Mouse (Mus musculus): ENCODE measurements around the gene Tdp1.
A peak's percentile ranks its signal among the peaks of the same experiment; 100 is the strongest.
"Not testable (repeated sequence)": the region's sequence is repeated elsewhere in the genome, so short reads cannot be mapped to it uniquely, and the experiment has no call there.

Gene Tdp1

DNA sequence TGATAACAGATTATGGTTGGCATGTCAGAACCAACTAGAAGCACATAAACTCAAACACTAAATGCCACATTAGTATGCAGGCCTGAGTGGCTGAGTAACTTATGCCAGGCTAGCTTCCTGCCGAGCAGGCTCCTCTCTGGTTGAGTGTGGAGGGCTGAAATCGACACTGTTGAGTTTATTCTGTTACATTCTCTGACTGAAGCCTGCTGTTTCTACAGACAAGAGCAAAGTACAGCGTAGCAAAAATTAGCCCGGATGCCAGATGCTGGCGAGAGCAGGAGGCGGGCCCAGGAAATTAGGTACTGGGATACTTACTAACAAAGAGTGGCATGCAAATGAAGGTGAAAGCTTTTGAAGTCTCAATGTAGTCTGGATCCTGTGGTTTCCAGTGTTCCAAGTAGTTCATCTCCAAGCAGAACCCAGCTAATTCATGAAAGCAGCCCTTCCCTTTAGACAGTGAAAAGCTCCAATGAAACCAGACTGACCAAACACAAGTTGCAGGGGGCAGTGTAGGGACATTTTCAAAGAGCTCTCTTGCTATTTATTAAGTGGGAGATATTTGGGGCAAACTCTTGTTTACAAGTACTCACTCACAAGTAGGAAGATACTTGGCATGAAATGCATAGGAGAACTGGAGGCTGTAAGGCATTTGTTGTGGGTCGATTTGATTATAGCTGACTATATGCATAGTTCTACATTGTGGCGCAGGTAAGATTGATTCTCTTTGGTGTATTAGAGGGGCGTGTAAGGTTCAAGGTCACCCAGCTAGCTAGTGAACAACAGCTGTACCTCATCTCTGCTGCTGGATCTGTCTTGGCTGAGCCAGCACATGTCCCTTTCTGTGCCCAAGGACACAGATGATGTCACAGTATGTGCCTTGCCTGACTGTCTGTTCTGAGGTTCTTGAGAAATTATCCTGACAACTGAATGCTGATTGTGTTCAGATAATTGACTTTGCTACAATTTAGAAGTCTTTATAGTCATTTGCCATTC, 74.0 kb downstream of the Tdp1 start:
- DNase-seq, result peak in 1 of 2 experiments; percentile 40

- no peak for DNase-seq
Observed at GRCm38 (mm10) chr12:99959291-99959690, 75.0 kb downstream of the Tdp1 start.

- DNase-seq, result peak in 1 of 2 experiments; percentile 52
Observed at GRCm38 (mm10) chr12:99959930-99960329, 75.6 kb downstream of the Tdp1 start.

DNA sequence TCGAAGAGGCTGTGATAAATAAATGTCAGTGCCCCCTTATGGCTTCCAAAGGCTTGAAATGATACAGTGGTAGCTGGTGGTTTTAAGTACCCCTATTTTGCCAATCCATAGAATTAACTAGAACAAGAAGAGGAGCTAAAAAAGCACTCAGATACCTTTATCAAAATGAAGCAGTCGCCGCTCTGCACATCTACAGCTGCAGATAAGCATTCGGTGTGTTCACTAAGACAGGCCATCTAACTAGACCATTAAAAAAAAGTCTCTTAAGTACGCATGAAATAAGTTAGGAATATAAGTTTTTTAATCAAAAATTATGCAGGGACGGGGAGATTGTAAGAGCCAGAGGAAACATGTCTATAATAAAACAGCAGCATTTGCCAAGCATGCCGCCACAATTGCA, 76.4 kb downstream of the Tdp1 start:
- no peak for DNase-seq

GRCm38 (mm10) chr12:99964301-99965202, 80.2 kb downstream of the Tdp1 start, which contains the start of gene Kcnk13:
Kcnk13 (plus strand) TSS chr12:99964499.
- DNase-seq, result peak; percentile 75 to 79

- DNase-seq, result peak; percentile 30 to 42
Observed at GRCm38 (mm10) chr12:99965203-99966115, 81.1 kb downstream of the Tdp1 start.

- DNase-seq, result no peak
Observed at GRCm38 (mm10) chr12:99966116-99966770, 81.9 kb downstream of the Tdp1 start.

DNA sequence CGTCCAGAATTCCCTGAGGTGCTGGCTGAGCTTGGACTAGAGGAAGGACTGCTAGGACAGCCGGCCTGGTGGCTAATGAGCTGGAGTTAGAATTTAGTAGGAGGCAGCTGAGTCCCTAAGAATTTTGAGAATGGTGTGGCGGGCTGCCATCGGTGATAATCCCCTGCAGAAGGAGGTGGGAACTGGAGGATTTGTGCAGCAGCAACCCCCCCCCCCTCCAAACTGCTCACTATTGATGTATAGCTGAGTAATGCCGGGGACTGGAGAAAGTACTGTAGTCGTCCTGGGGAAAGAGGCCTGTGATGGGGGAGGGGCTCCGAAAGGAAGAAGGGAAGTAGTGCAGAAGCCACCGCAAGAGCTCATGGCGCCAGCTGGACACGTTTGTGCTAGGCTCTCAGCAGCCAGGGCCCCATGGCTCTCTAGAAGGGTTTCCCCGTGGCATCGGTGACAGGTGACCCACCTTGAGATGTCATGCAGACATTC, 82.6 kb downstream of the Tdp1 start:
- no peak for DNase-seq

- DNase-seq, result no peak
Observed at GRCm38 (mm10) chr12:99969906-99970305, 85.6 kb downstream of the Tdp1 start.

- not testable (repeated sequence) for DNase-seq
Observed at GRCm38 (mm10) chr12:99971205-99971894, 87.0 kb downstream of the Tdp1 start.

DNA sequence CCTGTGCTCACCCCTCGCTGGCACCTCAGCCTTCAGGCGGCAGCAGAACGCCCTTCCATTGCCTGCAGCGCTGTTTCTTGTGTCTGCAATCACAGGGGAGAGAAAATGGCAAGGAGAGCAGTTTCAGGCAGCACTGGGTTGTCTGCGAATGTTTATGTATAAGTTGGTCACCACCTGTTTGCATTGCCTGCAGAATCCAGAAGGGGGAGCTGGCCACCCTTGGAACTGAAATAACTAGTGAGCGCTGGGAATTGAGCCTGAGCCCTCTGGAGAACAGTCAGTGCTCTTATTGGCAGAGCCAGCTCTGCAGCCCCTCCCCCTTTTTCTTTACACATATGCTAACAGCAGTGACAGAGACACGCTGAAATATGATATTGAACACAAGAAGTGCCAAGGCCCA, 88.5 kb downstream of the Tdp1 start:
- no peak for DNase-seq

DNA sequence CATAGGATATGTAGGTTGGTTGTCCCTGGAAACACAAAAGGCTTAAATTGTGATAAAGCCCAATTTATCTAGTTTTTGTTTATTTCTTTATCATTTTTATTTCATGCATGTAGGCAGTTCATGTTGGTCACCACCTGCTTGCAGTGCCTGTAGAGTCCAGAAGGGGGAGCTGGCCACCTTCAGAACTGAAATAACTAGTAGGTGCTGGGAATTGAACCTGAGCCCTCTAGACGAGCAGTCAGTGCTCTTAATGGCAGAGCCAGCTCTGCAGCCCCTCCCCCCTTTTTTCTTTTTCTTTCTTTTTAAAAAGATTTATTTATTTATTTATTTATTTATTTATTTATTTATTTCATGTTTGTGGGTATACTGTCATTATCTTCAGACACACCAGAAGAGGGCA, 89.3 kb downstream of the Tdp1 start:
- DNase-seq, result no peak

- no peak for DNase-seq
Observed at GRCm38 (mm10) chr12:99979541-99979940, 95.2 kb downstream of the Tdp1 start.

GRCm38 (mm10) chr12:99986797-99987196, 102.5 kb downstream of the Tdp1 start:
- DNase-seq, result no peak

DNA sequence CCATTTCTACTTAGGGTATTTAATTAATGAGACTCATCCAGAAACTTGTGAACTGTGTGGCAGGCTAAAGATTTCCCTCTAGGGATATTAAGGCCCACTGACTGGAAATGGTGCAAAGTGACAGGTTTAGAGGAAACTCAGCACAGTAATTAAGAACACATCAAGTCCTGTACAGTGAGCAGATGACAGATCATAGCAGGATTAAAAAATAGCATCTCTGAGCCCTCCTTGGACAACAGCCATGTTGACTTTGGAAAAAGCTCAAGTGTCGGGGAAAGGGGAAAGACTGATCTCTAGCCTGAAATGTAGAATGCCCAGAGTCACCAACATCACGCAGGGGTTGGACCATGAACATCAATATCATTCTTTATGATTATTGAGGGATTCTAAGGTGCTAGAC, 103.8 kb downstream of the Tdp1 start:
- DNase-seq, result peak in 1 of 2 experiments; percentile 9

- DNase-seq, result no peak
Observed at GRCm38 (mm10) chr12:99992362-99992862, 108.1 kb downstream of the Tdp1 start.

- no peak for DNase-seq
Observed at GRCm38 (mm10) chr12:99993146-99993890, 109.0 kb downstream of the Tdp1 start.

- no peak for DNase-seq
Observed at GRCm38 (mm10) chr12:99995951-99996350, 111.6 kb downstream of the Tdp1 start.

DNA sequence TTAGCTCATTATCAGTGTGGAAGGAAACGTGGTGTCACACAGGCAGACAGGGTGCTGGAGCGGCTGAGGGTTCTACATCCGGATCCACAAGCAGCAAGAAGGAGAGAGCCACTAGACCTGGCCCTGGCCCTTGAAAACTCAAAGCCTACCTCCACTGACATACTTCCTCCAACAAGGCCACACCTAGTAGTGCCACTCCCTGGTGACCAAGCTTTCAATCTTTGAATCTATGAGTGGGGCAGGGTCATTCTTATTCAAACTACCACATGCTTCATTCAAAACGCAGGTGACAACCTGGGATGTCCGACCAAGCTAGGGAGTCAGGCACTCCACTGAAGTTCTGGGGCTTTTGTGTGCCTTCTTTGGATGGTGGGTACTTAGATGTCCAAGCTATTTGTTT, 115.4 kb downstream of the Tdp1 start:
- DNase-seq, result no peak

DNA sequence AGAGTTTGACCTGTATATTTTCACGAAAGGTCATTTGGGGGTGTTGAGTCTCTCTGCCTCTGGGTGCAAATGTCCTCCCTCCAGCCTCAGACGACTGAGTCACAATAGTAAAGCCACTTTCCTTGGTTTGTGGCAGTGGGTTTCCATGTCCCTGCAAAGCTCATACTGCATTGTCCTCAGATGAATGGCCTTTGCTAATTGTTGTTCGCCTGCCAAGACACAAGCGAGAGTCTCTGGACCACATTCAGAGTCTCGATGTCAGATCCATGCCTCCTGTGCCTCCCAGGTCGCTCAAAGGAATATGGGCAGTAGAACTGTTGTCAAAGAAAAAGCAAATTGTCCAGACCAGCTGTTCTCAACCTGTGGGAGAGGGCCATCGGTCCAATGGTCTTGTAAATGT, 116.1 kb downstream of the Tdp1 start:
- DNase-seq, result no peak

All from kidney, postnatal 25 days (tissue).